In genomic region chrX:134913234-134913936, GRCm38 (mm10) we compare ENCODE assay signal across 8 mouse cellular contexts. TPM values are rescaled to one million over a fixed set of nuclear protein-coding genes. Genes with fewer than 3 reads are reported as not detected.
A peak's percentile ranks its signal among the peaks of the same experiment; 100 is the strongest.
DNase-seq lines count a peak whose midpoint lies in the region; ATAC-seq and TF ChIP-seq lines count a peak whose summit lies in the region.

No protein-coding gene starts in this region.

- TF ChIP-seq POLR2A in myocyte (IDR thresholded peaks at IDR 0.05; ENCODE audit: insufficient read length, low read depth), result no peak

- ATAC-seq in hindbrain, embryonic 11.5 days (ENCODE audit: low FRiP score), result no peak
- ATAC-seq in hindbrain, embryonic 16.5 days, result no peak
- ATAC-seq in kidney, embryonic 16.5 days (ENCODE audit: low FRiP score, low TSS enrichment), result peak; percentile 27; the same call in 1 of the 2 replicates
- ATAC-seq in forebrain, embryonic 11.5 days (replicated peaks; ENCODE audit: low FRiP score), result no peak

- H3K4me2 ChIP-seq in hindbrain, embryonic 11.5 days (replicated peaks; ENCODE audit: low read depth, low read length), result no peak overlapping the region
- H3K4me2 ChIP-seq in hindbrain, embryonic 16.5 days (ENCODE audit: low read length), result no peak overlapping the region
- peak overlapping the region; percentile 23; the same call in 1 of the 2 replicates for H3K4me2 ChIP-seq in kidney, embryonic 16.5 days (replicated peaks; ENCODE audit: low read depth, low read length)
- H3K4me2 ChIP-seq in myocyte (ENCODE audit: low read depth), result peak overlapping the region; percentile 56
- H3K4me2 ChIP-seq in forebrain, embryonic 11.5 days (ENCODE audit: low read depth, low read length, severe bottlenecking), result no peak overlapping the region

- no peaks in the 10 kb centered on the region for H3K9me3 ChIP-seq in hindbrain, embryonic 11.5 days (ENCODE audit: control insufficient read depth, low read length)
- no peaks in the 10 kb centered on the region for H3K9me3 ChIP-seq in hindbrain, embryonic 16.5 days (ENCODE audit: control insufficient read depth, low read length)
- no peaks in the 10 kb centered on the region for H3K9me3 ChIP-seq in kidney, embryonic 16.5 days (ENCODE audit: low read length)
- H3K9me3 ChIP-seq in forebrain, embryonic 11.5 days (ENCODE audit: control insufficient read depth, low read length), result no peaks in the 10 kb centered on the region

- no peak overlapping the region for H3K9ac ChIP-seq in hindbrain, embryonic 11.5 days (ENCODE audit: low read depth, low read length)
- no peak overlapping the region for H3K9ac ChIP-seq in hindbrain, embryonic 16.5 days (ENCODE audit: low read depth, low read length)
- H3K9ac ChIP-seq in kidney, embryonic 16.5 days (replicated peaks; ENCODE audit: low read length), result no peak overlapping the region
- no peak overlapping the region for H3K9ac ChIP-seq in forebrain, embryonic 11.5 days (ENCODE audit: low read length)

- no peaks in the 10 kb centered on the region for H3K4me1 ChIP-seq in hindbrain, embryonic 11.5 days (replicated peaks; ENCODE audit: control insufficient read depth, insufficient read depth, low read length)
- H3K4me1 ChIP-seq in hindbrain, embryonic 16.5 days (ENCODE audit: control insufficient read depth, insufficient read depth, low read depth, low read length), result no peaks in the 10 kb centered on the region
- H3K4me1 ChIP-seq in kidney, embryonic 16.5 days (ENCODE audit: insufficient read depth, low read length), result no peaks in the 10 kb centered on the region
- H3K4me1 ChIP-seq in forebrain, embryonic 11.5 days (replicated peaks; ENCODE audit: control insufficient read depth, insufficient read depth, low read length), result no peaks in the 10 kb centered on the region

- WGBS in hindbrain, embryonic 11.5 days, result 43% methylated on average over 4 of the region's 4 CpGs
- 36% methylated on average over 4 of the region's 4 CpGs for WGBS in hindbrain, embryonic 16.5 days
- 32% methylated on average over 4 of the region's 4 CpGs for WGBS in kidney, embryonic 16.5 days
- 41% methylated on average over 4 of the region's 4 CpGs for WGBS in forebrain, embryonic 11.5 days

- H3K79me2 ChIP-seq in myocyte (ENCODE audit: control insufficient read depth, insufficient read depth), result no peaks in the 10 kb centered on the region

- H3ac ChIP-seq in myocyte (ENCODE audit: control insufficient read depth, insufficient read length), result no peak overlapping the region

- H3K27me3 ChIP-seq in hindbrain, embryonic 11.5 days (ENCODE audit: control insufficient read depth, insufficient read depth, low read length), result no peaks in the 10 kb centered on the region
- no peaks in the 10 kb centered on the region for H3K27me3 ChIP-seq in hindbrain, embryonic 16.5 days (replicated peaks; ENCODE audit: control insufficient read depth, insufficient read depth, low read length)
- H3K27me3 ChIP-seq in kidney, embryonic 16.5 days (ENCODE audit: insufficient read depth, low read length), result peaks cover 2% of the 10 kb centered on the region; the same call in 1 of the 2 replicates
- H3K27me3 ChIP-seq in myocyte (ENCODE audit: control insufficient read depth, insufficient read depth, insufficient read length), result no peaks in the 10 kb centered on the region
- H3K27me3 ChIP-seq in forebrain, embryonic 11.5 days (ENCODE audit: control insufficient read depth, insufficient read depth, low read length), result no peaks in the 10 kb centered on the region

- DNase-seq in hindbrain, embryonic 11.5 days (ENCODE audit: low spot score), result peak; percentile 57
- DNase-seq in A20 (ENCODE audit: low read depth, low spot score) (peak; percentile 34), R1 (ENCODE audit: low read depth, low spot score) (peak; percentile 4)
- peak; percentile 16 for DNase-seq in gastrocnemius, postnatal 10 days
- no peak for DNase-seq in forebrain, embryonic 11.5 days (ENCODE audit: low spot score)

- H3K36me3 ChIP-seq in hindbrain, embryonic 11.5 days (ENCODE audit: control insufficient read depth, insufficient read depth, low read length), result no peaks in the 10 kb centered on the region
- H3K36me3 ChIP-seq in hindbrain, embryonic 16.5 days (ENCODE audit: control insufficient read depth, insufficient read depth, low read length), result no peaks in the 10 kb centered on the region
- H3K36me3 ChIP-seq in kidney, embryonic 16.5 days (ENCODE audit: insufficient read depth, low read length), result no peaks in the 10 kb centered on the region
- H3K36me3 ChIP-seq in myocyte (ENCODE audit: control insufficient read depth, insufficient read depth), result no peaks in the 10 kb centered on the region
- H3K36me3 ChIP-seq in forebrain, embryonic 11.5 days (ENCODE audit: control insufficient read depth, insufficient read depth, low read length), result no peaks in the 10 kb centered on the region

- no peak overlapping the region for H3K27ac ChIP-seq in hindbrain, embryonic 11.5 days (ENCODE audit: low read depth, low read length)
- H3K27ac ChIP-seq in hindbrain, embryonic 16.5 days (ENCODE audit: low read depth, low read length), result no peak overlapping the region
- H3K27ac ChIP-seq in kidney, embryonic 16.5 days (ENCODE audit: low read length), result no peak overlapping the region
- H3K27ac ChIP-seq in forebrain, embryonic 11.5 days (ENCODE audit: low read depth, low read length), result no peak overlapping the region

- H3K4me3 ChIP-seq in hindbrain, embryonic 11.5 days (ENCODE audit: low read depth, low read length), result no peak overlapping the region
- H3K4me3 ChIP-seq in hindbrain, embryonic 16.5 days (ENCODE audit: low read length), result no peak overlapping the region
- no peak overlapping the region for H3K4me3 ChIP-seq in kidney, embryonic 16.5 days (ENCODE audit: low read length)
- no peak overlapping the region for H3K4me3 ChIP-seq in myocyte
- H3K4me3 ChIP-seq in forebrain, embryonic 11.5 days (ENCODE audit: low read depth, low read length), result no peak overlapping the region

TF ChIP-seq in myocyte, 11 proteins besides CTCF, POLR2A, EP300 and RAD21:
- TF ChIP-seq SRF (IDR thresholded peaks at IDR 0.05; ENCODE audit: control insufficient read depth, insufficient read length, low read depth) (no peak), MYOD1 (IDR thresholded peaks at IDR 0.05; ENCODE audit: control insufficient read depth in 1 of 3, insufficient read length in 2 of 3, low read depth in 2 of 3) (no peak), E2F4 (IDR thresholded peaks at IDR 0.05; ENCODE audit: insufficient read depth) (no peak), TCF3 (IDR thresholded peaks at IDR 0.05; ENCODE audit: insufficient read length, low read depth) (no peak), USF1 (IDR thresholded peaks at IDR 0.05; ENCODE audit: low read depth) (no peak), TCF12 (IDR thresholded peaks at IDR 0.05; ENCODE audit: insufficient read depth, poor library complexity, severe bottlenecking) (no peak), MAX (IDR thresholded peaks at IDR 0.05; ENCODE audit: low read depth) (no peak), POLR2AphosphoS2 (IDR thresholded peaks at IDR 0.05; ENCODE audit: insufficient read length, low read depth) (no peak), CEBPB (IDR thresholded peaks at IDR 0.05; ENCODE audit: insufficient read depth, poor library complexity, severe bottlenecking) (no peak), MYOG (IDR thresholded peaks at IDR 0.05; ENCODE audit: control insufficient read depth in 1 of 3, insufficient read depth in 1 of 3, insufficient read length in 2 of 3, low read depth in 2 of 3) (no peak), REST (IDR thresholded peaks at IDR 0.05; ENCODE audit: insufficient read depth, insufficient read length) (no peak)
TF ChIP-seq in myocyte: peak in this region for 0.

RNA-seq across cellular contexts. Expression of gene Nxf2, which starts 51.2 kb away (rescaled TPM):
- polyA plus RNA-seq in hindbrain, embryonic 11.5 days (2014; fragmentation: Nextera tagmentation; extraction: Ambion mirVana), result 0.43 and 0.74 TPM in 2 replicates
- 0.19 and 0.42 TPM in 2 replicates for polyA plus RNA-seq in hindbrain, embryonic 16.5 days (2015; fragmentation: Nextera tagmentation; extraction: Ambion mirVana)
- under 1 TPM; 0.14 TPM for total RNA-seq in gastrocnemius, postnatal 10 days (2021)
- polyA plus RNA-seq in kidney, embryonic 16.5 days (2015; fragmentation: Nextera tagmentation; extraction: Ambion mirVana), result 0.40 and 0.77 TPM in 2 replicates
- polyA plus RNA-seq in myocyte (2012; fragmentation: generic; extraction: Trizol), result not detected
- polyA plus RNA-seq in forebrain, embryonic 11.5 days (2014; fragmentation: Nextera tagmentation; extraction: Ambion mirVana), result 0.53 and 0.64 TPM in 2 replicates

Comparison
In these comparisons a context has a peak if more than half of its experiments do, and no peak if none do; other contexts are left out.
1. H3K4me2 ChIP-seq: peak in kidney, embryonic 16.5 days (single experiment) and myocyte (single experiment); none in hindbrain, embryonic 11.5 days (single experiment), hindbrain, embryonic 16.5 days (single experiment) and forebrain, embryonic 11.5 days (single experiment).